Mouse (Mus musculus): ENCODE data around the gene Dhcr7. TPM values are rescaled to one million over a fixed set of nuclear protein-coding genes. Genes with fewer than 3 reads are reported as not detected.
A peak's percentile ranks its signal among the peaks of the same experiment; 100 is the strongest.

Dhcr7 gene
- total and polyA plus RNA-seq, 2 experiments: 85.9 to 282 TPM

- peaks cover 35% of the 10 kb centered on the region for H3K4me1 ChIP-seq (ENCODE audit: control insufficient read depth, insufficient read depth, low read length)
- peaks cover 17% of the 10 kb centered on the region for H3K36me3 ChIP-seq (ENCODE audit: control insufficient read depth, insufficient read depth, low read length)
- peak; percentile 62 for DNase-seq (ENCODE audit: extremely low read depth, low read depth, low spot score)
- no peaks in the 10 kb centered on the region for H3K27me3 ChIP-seq (ENCODE audit: control insufficient read depth, insufficient read depth, low read length)
- TF ChIP-seq POLR2A (IDR thresholded peaks at IDR 0.05; ENCODE audit: extremely low read depth, insufficient read depth, low read length) (no peak), CTCF (IDR thresholded peaks at IDR 0.05; ENCODE audit: low read depth, low read length) (no peak)
- peaks cover 7% of the 10 kb centered on the region; the same call in 1 of the 2 replicates for H3K79me2 ChIP-seq (ENCODE audit: control insufficient read depth, insufficient read depth, low read length)
- H3K27ac ChIP-seq (replicated peaks; ENCODE audit: insufficient read depth, low read depth, low read length): peak overlapping the region; percentile 83
- no peak overlapping the region for H3K9ac ChIP-seq (ENCODE audit: low read depth, low read length)
- no peak overlapping the region for H3K4me3 ChIP-seq (ENCODE audit: insufficient read depth, low read depth, low read length)
- WGBS: 47% methylated on average over 2 of the region's 2 CpGs
These were observed 11.4 kb downstream of the Dhcr7 start for GRCm38 (mm10) chr7:143834316-143834715.

GRCm38 (mm10) chr7:143834972-143835371 is 12.0 kb downstream of the Dhcr7 start:
- Histone ChIP-seq H3K9ac (ENCODE audit: low read depth, low read length) (no peak overlapping the region), H3K4me3 (ENCODE audit: insufficient read depth, low read depth, low read length) (no peak overlapping the region), H3K27ac (replicated peaks; ENCODE audit: insufficient read depth, low read depth, low read length) (no peak overlapping the region), H3K27me3 (ENCODE audit: control insufficient read depth, insufficient read depth, low read length) (no peaks in the 10 kb centered on the region), H3K4me1 (ENCODE audit: control insufficient read depth, insufficient read depth, low read length) (peaks cover 35% of the 10 kb centered on the region), H3K36me3 (ENCODE audit: control insufficient read depth, insufficient read depth, low read length) (peaks cover 19% of the 10 kb centered on the region), H3K79me2 (ENCODE audit: control insufficient read depth, insufficient read depth, low read length) (peaks cover 7% of the 10 kb centered on the region; the same call in 1 of the 2 replicates)
- no peak for DNase-seq (ENCODE audit: extremely low read depth, low read depth, low spot score)
- WGBS: 67% methylated on average over 3 of the region's 3 CpGs
- TF ChIP-seq POLR2A (IDR thresholded peaks at IDR 0.05; ENCODE audit: extremely low read depth, insufficient read depth, low read length) (no peak), CTCF (IDR thresholded peaks at IDR 0.05; ENCODE audit: low read depth, low read length) (no peak)

GRCm38 (mm10) chr7:143837705-143838358 is 14.9 kb downstream of the Dhcr7 start:
- Histone ChIP-seq H3K36me3 (ENCODE audit: control insufficient read depth, insufficient read depth, low read length) (peaks cover 34% of the 10 kb centered on the region), H3K4me3 (ENCODE audit: insufficient read depth, low read depth, low read length) (no peak overlapping the region), H3K27me3 (ENCODE audit: control insufficient read depth, insufficient read depth, low read length) (no peaks in the 10 kb centered on the region), H3K9ac (ENCODE audit: low read depth, low read length) (no peak overlapping the region), H3K27ac (replicated peaks; ENCODE audit: insufficient read depth, low read depth, low read length) (no peak overlapping the region), H3K4me1 (ENCODE audit: control insufficient read depth, insufficient read depth, low read length) (peaks cover 23% of the 10 kb centered on the region), H3K79me2 (ENCODE audit: control insufficient read depth, insufficient read depth, low read length) (0 out of 2 replicates have a peak, but pooled peaks cover 3% of the 10 kb centered on the region)
- TF ChIP-seq POLR2A (IDR thresholded peaks at IDR 0.05; ENCODE audit: extremely low read depth, insufficient read depth, low read length) (no peak), CTCF (IDR thresholded peaks at IDR 0.05; ENCODE audit: low read depth, low read length) (no peak)
- DNase-seq (ENCODE audit: extremely low read depth, low read depth, low spot score): no peak
- 83% methylated on average over 3 of the region's 3 CpGs for WGBS

GRCm38 (mm10) chr7:143840121-143840520 is 17.2 kb downstream of the Dhcr7 start:
- DNase-seq (ENCODE audit: extremely low read depth, low read depth, low spot score): no peak
- Histone ChIP-seq H3K27ac (replicated peaks; ENCODE audit: insufficient read depth, low read depth, low read length) (no peak overlapping the region), H3K4me1 (ENCODE audit: control insufficient read depth, insufficient read depth, low read length) (peaks cover 4% of the 10 kb centered on the region), H3K79me2 (ENCODE audit: control insufficient read depth, insufficient read depth, low read length) (no peaks in the 10 kb centered on the region), H3K9ac (ENCODE audit: low read depth, low read length) (no peak overlapping the region), H3K4me3 (ENCODE audit: insufficient read depth, low read depth, low read length) (no peak overlapping the region), H3K27me3 (ENCODE audit: control insufficient read depth, insufficient read depth, low read length) (no peaks in the 10 kb centered on the region), H3K36me3 (ENCODE audit: control insufficient read depth, insufficient read depth, low read length) (peaks cover 54% of the 10 kb centered on the region)
- 95% methylated on average over 5 of the region's 5 CpGs for WGBS
- no peak for TF ChIP-seq CTCF (IDR thresholded peaks at IDR 0.05; ENCODE audit: low read depth, low read length)
- TF ChIP-seq POLR2A (IDR thresholded peaks at IDR 0.05; ENCODE audit: extremely low read depth, insufficient read depth, low read length): no peak

GRCm38 (mm10) chr7:143841301-143841700 is 18.4 kb downstream of the Dhcr7 start:
- Histone ChIP-seq H3K4me1 (ENCODE audit: control insufficient read depth, insufficient read depth, low read length) (no peaks in the 10 kb centered on the region), H3K27ac (replicated peaks; ENCODE audit: insufficient read depth, low read depth, low read length) (no peak overlapping the region), H3K27me3 (ENCODE audit: control insufficient read depth, insufficient read depth, low read length) (no peaks in the 10 kb centered on the region), H3K79me2 (ENCODE audit: control insufficient read depth, insufficient read depth, low read length) (no peaks in the 10 kb centered on the region), H3K4me3 (ENCODE audit: insufficient read depth, low read depth, low read length) (no peak overlapping the region), H3K36me3 (ENCODE audit: control insufficient read depth, insufficient read depth, low read length) (peaks cover 59% of the 10 kb centered on the region), H3K9ac (ENCODE audit: low read depth, low read length) (no peak overlapping the region)
- WGBS: 97% methylated on average over 8 of the region's 8 CpGs
- DNase-seq (ENCODE audit: extremely low read depth, low read depth, low spot score): no peak
- TF ChIP-seq POLR2A (IDR thresholded peaks at IDR 0.05; ENCODE audit: extremely low read depth, insufficient read depth, low read length) (no peak), CTCF (IDR thresholded peaks at IDR 0.05; ENCODE audit: low read depth, low read length) (no peak)

GRCm38 (mm10) chr7:143848127-143848767 is 25.3 kb downstream of the Dhcr7 start:
- Histone ChIP-seq H3K4me1 (ENCODE audit: control insufficient read depth, insufficient read depth, low read length) (peaks cover 4% of the 10 kb centered on the region), H3K4me3 (ENCODE audit: insufficient read depth, low read depth, low read length) (no peak overlapping the region), H3K9ac (ENCODE audit: low read depth, low read length) (no peak overlapping the region), H3K79me2 (ENCODE audit: control insufficient read depth, insufficient read depth, low read length) (no peaks in the 10 kb centered on the region), H3K36me3 (ENCODE audit: control insufficient read depth, insufficient read depth, low read length) (peaks cover 31% of the 10 kb centered on the region), H3K27ac (replicated peaks; ENCODE audit: insufficient read depth, low read depth, low read length) (no peak overlapping the region), H3K27me3 (ENCODE audit: control insufficient read depth, insufficient read depth, low read length) (no peaks in the 10 kb centered on the region)
- no peak for TF ChIP-seq CTCF (IDR thresholded peaks at IDR 0.05; ENCODE audit: low read depth, low read length)
- WGBS: 85% methylated on average over 5 of the region's 5 CpGs
- no peak for DNase-seq (ENCODE audit: extremely low read depth, low read depth, low spot score)

Data from liver, adult 2 months (tissue).